Mouse (Mus musculus) limb, embryonic 14.5 days (tissue): ENCODE measurements around the gene Islr2. TPM values are rescaled to one million over a fixed set of nuclear protein-coding genes. Genes with fewer than 3 reads are reported as not detected.

Experiments
- ATAC-seq: fragments of 200-750 bp; cut with Nextera tagmentation; 2 replicates; pipeline ENCODE4 v1.8.0; 2017; ENCODE audit warnings: low read depth, moderate number of reproducible peaks, moderate TSS enrichment; ENCODE audit not compliant: low FRiP score
- DNase-seq: peaks from one replicate; pipeline ENCODE4 v3.0.0-alpha.2; 2015; ENCODE audit warnings: low spot score
- H3K27ac ChIP-seq: fragments of 300-500 bp; sonication (generic); replicated peaks from 2 replicates; pipeline ENCODE4 v1.5.1; 2014; ENCODE audit warnings: low read depth, mild to moderate bottlenecking, low read length, moderate library complexity, mixed read lengths
- H3K27me3 ChIP-seq: fragments of 300-500 bp; sonication (generic); 2 replicates; pipeline ENCODE4 v1.6.1; 2014; ENCODE audit warnings: low read length, mixed read lengths; ENCODE audit not compliant: control insufficient read depth, insufficient read depth
- H3K36me3 ChIP-seq: fragments of 300-500 bp; sonication (generic); 2 replicates; pipeline ENCODE4 v1.6.1; 2014; ENCODE audit warnings: mild to moderate bottlenecking, low read length, moderate library complexity, mixed read lengths; ENCODE audit not compliant: control insufficient read depth, insufficient read depth
- H3K4me1 ChIP-seq: fragments of 300-500 bp; sonication (generic); 2 replicates; pipeline ENCODE4 v1.6.1; 2014; ENCODE audit warnings: antibody characterized with exemption, low read length, mixed read lengths; ENCODE audit not compliant: control insufficient read depth, insufficient read depth
- H3K4me2 ChIP-seq: fragments of 300-500 bp; sonication (generic); replicated peaks from 2 replicates; pipeline ENCODE4 v1.6.1; 2014; ENCODE audit warnings: low read depth, mild to moderate bottlenecking, low read length, moderate library complexity; ENCODE audit not compliant: severe bottlenecking
- H3K4me3 ChIP-seq: fragments of 300-500 bp; sonication (generic); replicated peaks from 2 replicates; pipeline ENCODE4 v1.5.1; 2014; ENCODE audit warnings: low read length
- H3K9ac ChIP-seq: fragments of 300-500 bp; sonication (generic); 2 replicates; pipeline ENCODE4 v1.6.1; 2014; ENCODE audit warnings: mild to moderate bottlenecking, low read depth, low read length, moderate library complexity; ENCODE audit not compliant: severe bottlenecking
- H3K9me3 ChIP-seq: fragments of 300-500 bp; sonication (generic); 2 replicates; pipeline ENCODE4 v1.6.1; 2016; ENCODE audit warnings: low read length; ENCODE audit not compliant: control insufficient read depth
- POLR2A ChIP-seq: fragments of 200-500 bp; IDR thresholded peaks from 2 replicates; pipeline ENCODE4 v1.8.0; 2012; ENCODE audit warnings: inconsistent platforms, mild to moderate bottlenecking, moderate library complexity, borderline replicate concordance; ENCODE audit not compliant: insufficient read depth, insufficient read length; ENCODE audit errors: extremely low read depth
- WGBS: fragments of 180-500 bp; shearing (Covaris S2); extraction: QIAGEN DNeasy Blood & Tissue Kit; methylation state at CpG from one replicate; pipeline ENCODE4 v1.1.7; 2014; 5-methylcytosine and 5-hydroxymethylcytosine counted together
- polyA plus RNA-seq, 2 experiments: library from polyadenylated mRNA; depleted of rRNA in 1 of 2; stranded (reverse) in 1 of 2; unstranded in 1 of 2; fragments of >200 nt; fragmentation: Nextera tagmentation in 1 of 2; extraction: Ambion mirVana in 1 of 2; gene quantifications; 2 replicates each; pipeline versions ENCODE4 v1.2.1 to v1.2.3; 2012 to 2014

Gene Islr2
- polyA plus RNA-seq, 2 experiments = 1.7 to 12.2 TPM

- no peak for ATAC-seq
These were observed 38.6 kb upstream of the Islr2 start for GRCm38 (mm10) chr9:58242696-58243095.

GRCm38 (mm10) chr9:58241780-58242485 is 37.8 kb upstream of the Islr2 start:
- ATAC-seq (no peak), DNase-seq (peak; percentile 57)
- Histone ChIP-seq H3K4me3 (no peak overlapping the region), H3K9ac (peak overlapping the region; percentile 0; the same call in 1 of the 2 replicates), H3K4me2 (0 out of 2 replicates have a peak overlapping the region, but pooled peaks have one; percentile 8), H3K4me1 (peaks cover 18% of the 10 kb centered on the region), H3K27ac (0 out of 2 replicates have a peak overlapping the region, but pooled peaks have one; percentile 46), H3K36me3 (peaks cover 7% of the 10 kb centered on the region), H3K9me3 (no peaks in the 10 kb centered on the region), H3K27me3 (no peaks in the 10 kb centered on the region)
- 33% methylated on average over 9 of the region's 9 CpGs for WGBS
- no peak for TF ChIP-seq POLR2A

More at GRCm38 (mm10) chr9:58242696-58243095, 38.6 kb upstream of the Islr2 start:
- no peak overlapping the region for H3K9ac ChIP-seq
- no peaks in the 10 kb centered on the region for H3K27me3 ChIP-seq
- WGBS = 62% methylated on average over 5 of the region's 5 CpGs
- H3K4me1 ChIP-seq = peaks cover 24% of the 10 kb centered on the region
- H3K9me3 ChIP-seq = no peaks in the 10 kb centered on the region
- H3K4me2 ChIP-seq = no peak overlapping the region
- H3K36me3 ChIP-seq = peaks cover 7% of the 10 kb centered on the region
- TF ChIP-seq POLR2A = no peak
- no peak overlapping the region for H3K4me3 ChIP-seq
- no peak overlapping the region for H3K27ac ChIP-seq
- no peak for DNase-seq

- DNase-seq (no peak), ATAC-seq (no peak)
- TF ChIP-seq POLR2A = no peak
- H3K27ac ChIP-seq = no peak overlapping the region
- peaks cover 38% of the 10 kb centered on the region for H3K36me3 ChIP-seq
- 96% methylated on average over 28 of the region's 28 CpGs for WGBS
- no peak overlapping the region for H3K9ac ChIP-seq
- no peak overlapping the region for H3K4me2 ChIP-seq
- H3K27me3 ChIP-seq = no peaks in the 10 kb centered on the region
- no peaks in the 10 kb centered on the region for H3K9me3 ChIP-seq
- H3K4me3 ChIP-seq = no peak overlapping the region
- H3K4me1 ChIP-seq = peaks cover 8% of the 10 kb centered on the region; the same call in 1 of the 2 replicates
These were observed 30.4 kb upstream of the Islr2 start for GRCm38 (mm10) chr9:58234502-58235015.

GRCm38 (mm10) chr9:58232374-58232773 is 28.3 kb upstream of the Islr2 start:
- Histone ChIP-seq H3K9ac (no peak overlapping the region), H3K36me3 (peaks cover 60% of the 10 kb centered on the region), H3K4me1 (peaks cover 8% of the 10 kb centered on the region; the same call in 1 of the 2 replicates), H3K4me3 (no peak overlapping the region), H3K27ac (peak overlapping the region; percentile 10; the same call in 1 of the 2 replicates), H3K9me3 (no peaks in the 10 kb centered on the region), H3K4me2 (no peak overlapping the region), H3K27me3 (no peaks in the 10 kb centered on the region)
- WGBS = 50% methylated on average over 5 of the region's 5 CpGs
- ATAC-seq (no peak), DNase-seq (no peak)
- TF ChIP-seq POLR2A = no peak

GRCm38 (mm10) chr9:58231746-58232145 is 27.6 kb upstream of the Islr2 start:
- Histone ChIP-seq H3K4me1 (peaks cover 8% of the 10 kb centered on the region; the same call in 1 of the 2 replicates), H3K4me2 (no peak overlapping the region), H3K9ac (no peak overlapping the region), H3K27ac (0 out of 2 replicates have a peak overlapping the region, but pooled peaks have one; percentile 33), H3K27me3 (no peaks in the 10 kb centered on the region), H3K4me3 (no peak overlapping the region), H3K36me3 (peaks cover 63% of the 10 kb centered on the region), H3K9me3 (no peaks in the 10 kb centered on the region)
- no peak for TF ChIP-seq POLR2A
- ATAC-seq (no peak), DNase-seq (no peak)
- WGBS = 44% methylated on average over 6 of the region's 6 CpGs
